Comparison of ENCODE assay signal across 27 mouse cellular contexts in the genomic region with DNA sequence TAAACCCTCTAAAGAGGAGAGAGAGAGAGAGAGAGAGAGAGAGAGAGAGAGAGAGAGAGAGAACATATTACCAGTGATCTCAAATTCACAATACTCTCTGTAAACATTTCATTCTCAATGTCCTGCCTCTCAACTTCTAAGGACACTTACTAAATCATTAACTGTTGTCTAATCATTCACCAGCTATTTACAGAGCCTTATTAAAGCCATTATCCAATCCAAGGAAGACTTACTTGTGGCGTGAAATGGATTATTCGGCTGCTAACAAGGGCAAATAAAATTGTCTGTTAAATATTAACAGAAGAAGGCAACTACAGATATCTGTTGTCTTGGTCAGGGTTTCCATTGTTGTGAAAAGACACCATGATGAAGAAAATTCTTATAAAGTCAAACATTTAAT.
DNase-seq lines count a peak whose midpoint lies in the region; ATAC-seq and TF ChIP-seq lines count a peak whose summit lies in the region.
"Had no signal": no experiment of that assay in that cellular context is flagged by ENCODE, and none has a peak within 500 bp of the region (broad histone marks: within the 10 kb centered on the region; RNA-seq: fewer than 3 reads in every experiment).

No protein-coding gene starts in this region.

- peak; percentile 19 for DNase-seq in kidney, adult 9 months
- no peak for DNase-seq in kidney, adult 11 months
- peak; percentile 1 for DNase-seq in kidney, postnatal 0 days (ENCODE audit: low spot score)
- DNase-seq in kidney, postnatal 10 days: no peak
- DNase-seq: adrenal gland, adult 2 months; adrenal gland, postnatal 14 days; cerebellum, adult 11 months; cerebellum, adult 2 months; cerebellum, postnatal 10 days; cerebellum, postnatal 36 days; embryo, embryonic 11 days; gastrocnemius, postnatal 25 days; heart, adult 18-20 months; heart, postnatal 10 days; heart, postnatal 36 days had no signal

- no peak overlapping the region for H3K27ac ChIP-seq in kidney, postnatal 0 days
- H3K27ac ChIP-seq in intestine, embryonic 15.5 days: no peak overlapping the region
- H3K27ac ChIP-seq in intestine, embryonic 16.5 days (ENCODE audit: low read length): no peak overlapping the region
- H3K27ac ChIP-seq: embryonic facial prominence, embryonic 10.5 days; embryonic facial prominence, embryonic 13.5 days; forebrain, embryonic 12.5 days; forebrain, embryonic 15.5 days; heart, embryonic 15.5 days; hindbrain, embryonic 10.5 days; hindbrain, embryonic 13.5 days had no signal

- WGBS in kidney, postnatal 0 days: 57% methylated on average over 2 of the region's 2 CpGs
- WGBS in intestine, embryonic 15.5 days: 67% methylated on average over 2 of the region's 2 CpGs
- WGBS in intestine, embryonic 16.5 days: 70% methylated on average over 2 of the region's 2 CpGs

- H3K9ac ChIP-seq in kidney, postnatal 0 days (ENCODE audit: low read depth, low read length): no peak overlapping the region
- H3K9ac ChIP-seq in intestine, embryonic 15.5 days: no peak overlapping the region
- H3K9ac ChIP-seq in intestine, embryonic 16.5 days (ENCODE audit: low read depth, low read length): no peak overlapping the region
- H3K9ac ChIP-seq: embryonic facial prominence, embryonic 13.5 days; forebrain, embryonic 12.5 days; forebrain, embryonic 15.5 days; heart, embryonic 12.5 days; heart, embryonic 15.5 days; hindbrain, embryonic 13.5 days had no signal

- ATAC-seq in kidney, postnatal 0 days (replicated peaks; ENCODE audit: low FRiP score, low read depth): peak; percentile 80
- peak; percentile 56; the same call in 1 of the 2 replicates for ATAC-seq in intestine, embryonic 15.5 days
- peak; percentile 48; the same call in 1 of the 2 replicates for ATAC-seq in intestine, embryonic 16.5 days
- ATAC-seq: CD4-positive, CD25-positive, alpha-beta regulatory T cell, adult 4 months; forebrain, embryonic 15.5 days had no signal

- H3K9me3 ChIP-seq in kidney, postnatal 0 days (replicated peaks; ENCODE audit: low read length): no peaks in the 10 kb centered on the region
- no peaks in the 10 kb centered on the region for H3K9me3 ChIP-seq in intestine, embryonic 15.5 days
- H3K9me3 ChIP-seq in intestine, embryonic 16.5 days (ENCODE audit: control insufficient read depth, low read length): no peaks in the 10 kb centered on the region
- H3K9me3 ChIP-seq: embryonic facial prominence, embryonic 10.5 days; embryonic facial prominence, embryonic 13.5 days; forebrain, embryonic 12.5 days; forebrain, embryonic 15.5 days; heart, embryonic 12.5 days; heart, embryonic 15.5 days; hindbrain, embryonic 10.5 days; hindbrain, embryonic 13.5 days had no signal

- no peaks in the 10 kb centered on the region for H3K36me3 ChIP-seq in kidney, postnatal 0 days (ENCODE audit: insufficient read depth, low read length)
- no peaks in the 10 kb centered on the region for H3K36me3 ChIP-seq in intestine, embryonic 15.5 days
- no peaks in the 10 kb centered on the region for H3K36me3 ChIP-seq in intestine, embryonic 16.5 days (ENCODE audit: control insufficient read depth, insufficient read depth, low read length)
- H3K36me3 ChIP-seq: embryonic facial prominence, embryonic 10.5 days; embryonic facial prominence, embryonic 13.5 days; forebrain, embryonic 12.5 days; forebrain, embryonic 15.5 days; heart, embryonic 12.5 days; heart, embryonic 15.5 days; hindbrain, embryonic 10.5 days; hindbrain, embryonic 13.5 days had no signal

- H3K27me3 ChIP-seq in kidney, postnatal 0 days (ENCODE audit: insufficient read depth, low read length): no peaks in the 10 kb centered on the region
- H3K27me3 ChIP-seq in intestine, embryonic 15.5 days (replicated peaks): no peaks in the 10 kb centered on the region
- no peaks in the 10 kb centered on the region for H3K27me3 ChIP-seq in intestine, embryonic 16.5 days (replicated peaks; ENCODE audit: control insufficient read depth, insufficient read depth, low read length)
- H3K27me3 ChIP-seq: embryonic facial prominence, embryonic 13.5 days; forebrain, embryonic 12.5 days; forebrain, embryonic 15.5 days; heart, embryonic 12.5 days; heart, embryonic 15.5 days; hindbrain, embryonic 13.5 days had no signal

- H3K4me3 ChIP-seq in kidney, postnatal 0 days (replicated peaks; ENCODE audit: low read depth, low read length): no peak overlapping the region
- no peak overlapping the region for H3K4me3 ChIP-seq in intestine, embryonic 15.5 days (replicated peaks)
- no peak overlapping the region for H3K4me3 ChIP-seq in intestine, embryonic 16.5 days (ENCODE audit: low read length)
- H3K4me3 ChIP-seq: embryonic facial prominence, embryonic 10.5 days; embryonic facial prominence, embryonic 13.5 days; erythroblast, embryonic 14.5 days; forebrain, embryonic 12.5 days; forebrain, embryonic 15.5 days; heart, embryonic 12.5 days; heart, embryonic 15.5 days; hindbrain, embryonic 10.5 days; hindbrain, embryonic 13.5 days had no signal

- H3K4me1 ChIP-seq in kidney, postnatal 0 days (replicated peaks; ENCODE audit: insufficient read depth, low read length): no peaks in the 10 kb centered on the region
- H3K4me1 ChIP-seq in intestine, embryonic 15.5 days (replicated peaks): no peaks in the 10 kb centered on the region
- H3K4me1 ChIP-seq in intestine, embryonic 16.5 days (ENCODE audit: control insufficient read depth, insufficient read depth, low read length): no peaks in the 10 kb centered on the region
- H3K4me1 ChIP-seq: embryonic facial prominence, embryonic 10.5 days; embryonic facial prominence, embryonic 13.5 days; forebrain, embryonic 12.5 days; forebrain, embryonic 15.5 days; heart, embryonic 12.5 days; heart, embryonic 15.5 days; hindbrain, embryonic 10.5 days; hindbrain, embryonic 13.5 days had no signal

- TF ChIP-seq CTCF in kidney, postnatal 0 days (IDR thresholded peaks at IDR 0.05; ENCODE audit: low read depth): no peak

- no peak overlapping the region for H3K4me2 ChIP-seq in kidney, postnatal 0 days (ENCODE audit: low read length)
- no peak overlapping the region for H3K4me2 ChIP-seq in intestine, embryonic 15.5 days (replicated peaks)
- H3K4me2 ChIP-seq in intestine, embryonic 16.5 days (ENCODE audit: low read depth, low read length): no peak overlapping the region
- H3K4me2 ChIP-seq: embryonic facial prominence, embryonic 13.5 days; forebrain, embryonic 12.5 days; forebrain, embryonic 15.5 days; heart, embryonic 12.5 days; heart, embryonic 15.5 days; hindbrain, embryonic 13.5 days had no signal

Comparison
In these comparisons a context has a peak if more than half of its experiments do, and no peak if none do; other contexts are left out.
1. DNase-seq: peak in kidney, adult 9 months (single experiment) and kidney, postnatal 0 days (single experiment); none in kidney, adult 11 months (single experiment) and kidney, postnatal 10 days (single experiment).
2. Peak in every context shown above with its lines, with median percentiles within 50 percentile points of each other: ATAC-seq.